Mouse (Mus musculus): Measurements from ENCODE around the gene a.
"Not testable (repeated sequence)": the region's sequence is repeated elsewhere in the genome, so short reads cannot be mapped to it uniquely, and the experiment has no call there.

Gene a

GRCm38 (mm10) chr2:155052681-155053080 is 261.5 kb downstream of the a start:
- no peak for DNase-seq (ENCODE audit: low spot score in 2 of 2)

- DNase-seq (ENCODE audit: low spot score in 2 of 2), result not testable (repeated sequence)
Measured at GRCm38 (mm10) chr2:155053512-155053911, 262.3 kb downstream of the a start.

DNA sequence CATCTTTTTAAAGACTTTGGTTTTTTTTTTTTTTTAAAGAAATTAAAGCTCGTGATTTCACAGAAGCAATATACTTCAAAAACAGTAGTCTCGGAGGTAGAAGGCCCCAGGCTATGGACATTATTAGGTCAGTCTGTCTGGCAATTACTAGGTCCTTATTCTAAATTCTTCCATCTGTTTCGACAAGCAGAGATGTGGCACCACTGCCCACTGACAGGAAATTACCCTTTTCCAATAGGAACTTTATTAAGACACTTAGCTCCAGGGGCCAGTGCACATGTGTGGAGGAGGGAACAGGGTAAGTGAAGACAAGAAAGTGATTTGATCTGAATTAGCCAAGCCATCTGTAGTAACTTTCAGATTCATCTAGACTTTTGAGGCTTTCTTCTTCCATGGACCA is 263.5 kb downstream of the a start:
- DNase-seq (ENCODE audit: low spot score in 2 of 2), result no peak

DNA sequence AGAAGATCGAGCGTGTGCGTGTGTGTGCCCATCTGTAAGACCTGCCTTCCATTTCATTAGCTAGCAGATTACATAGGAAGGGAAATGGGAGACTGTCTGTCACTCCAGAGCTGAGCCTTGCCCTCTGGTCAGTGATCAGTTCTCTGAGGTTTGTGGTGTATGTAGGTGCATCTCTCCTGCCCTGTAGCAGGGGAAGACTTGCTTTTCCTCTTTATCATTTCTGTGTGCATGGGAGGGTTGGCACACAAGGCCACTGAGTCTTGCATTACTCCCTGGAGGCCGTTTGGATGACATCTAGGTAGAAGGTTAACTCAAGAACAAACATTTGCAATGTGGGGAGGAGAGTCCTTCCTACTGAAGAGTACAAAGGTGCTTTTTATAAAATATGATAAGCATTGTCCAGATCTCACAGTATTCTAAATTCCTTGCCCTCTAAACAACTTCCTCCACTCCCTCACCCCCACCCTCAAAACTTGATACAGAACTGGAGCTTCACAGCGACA is 264.9 kb downstream of the a start:
- DNase-seq (ENCODE audit: low spot score in 2 of 2), result no peak

GRCm38 (mm10) chr2:155057361-155057760 is 266.2 kb downstream of the a start:
- no peak for DNase-seq (ENCODE audit: low spot score in 2 of 2)

DNA sequence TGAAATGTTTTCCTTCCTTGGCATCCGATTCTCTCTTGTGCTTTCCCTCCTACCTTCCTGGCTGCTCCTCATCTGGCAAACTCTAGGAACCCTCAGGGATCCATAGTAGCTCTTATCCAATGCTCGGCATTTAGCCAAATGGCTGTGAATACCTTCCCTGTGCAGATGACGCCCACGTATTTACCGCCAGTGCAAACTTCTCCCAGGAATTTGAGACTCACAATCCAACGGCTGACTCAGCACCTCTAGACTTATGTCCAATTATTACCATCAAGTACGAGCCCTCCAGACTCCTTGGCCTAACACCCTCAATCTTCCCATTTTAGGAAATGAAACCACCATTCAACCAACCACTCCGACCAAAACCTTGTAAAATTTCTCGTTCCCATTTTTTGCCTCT is 279.8 kb downstream of the a start:
- no peak for DNase-seq (ENCODE audit: low spot score in 2 of 2)

DNA sequence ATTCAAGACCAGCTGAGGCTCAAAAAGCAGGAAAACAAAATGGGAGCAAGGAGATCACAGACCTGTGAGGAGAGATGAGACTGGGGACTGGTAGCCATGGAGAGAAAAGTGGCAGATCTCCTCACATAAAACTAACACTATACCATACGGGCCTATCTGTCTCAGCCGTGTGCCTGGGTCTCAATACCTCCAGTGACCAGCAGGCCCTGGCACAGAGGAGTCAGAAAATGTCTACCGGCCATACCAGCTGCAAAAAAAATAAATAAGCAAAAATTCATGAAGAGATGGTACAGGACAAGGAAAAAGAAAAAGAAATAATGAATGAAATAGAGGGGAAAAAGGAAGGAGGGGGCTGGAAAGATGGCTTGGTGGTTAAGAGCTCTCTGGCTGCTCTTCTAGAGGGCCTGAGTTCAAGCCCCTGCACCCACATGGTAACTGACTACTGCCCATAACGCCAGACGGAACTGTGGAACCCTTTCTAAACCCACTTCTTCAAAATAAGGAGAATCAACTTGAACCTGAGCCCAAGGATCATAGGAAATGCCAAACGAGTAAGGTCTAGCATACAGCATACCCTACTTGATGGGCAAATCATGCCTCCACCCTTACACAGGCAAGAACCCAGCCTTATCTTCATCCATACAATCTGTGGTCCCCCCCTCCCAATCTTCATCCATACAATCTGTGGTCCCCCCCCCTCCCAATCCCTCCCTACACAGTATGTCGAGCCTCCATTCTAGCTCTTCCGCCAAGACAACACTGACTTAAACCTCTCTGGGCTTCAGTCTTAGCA is 281.3 kb downstream of the a start:
- no peak for DNase-seq (ENCODE audit: low spot score in 2 of 2)

GRCm38 (mm10) chr2:155073347-155073746 is 282.1 kb downstream of the a start:
- no peak for DNase-seq (ENCODE audit: low spot score in 2 of 2)

DNA sequence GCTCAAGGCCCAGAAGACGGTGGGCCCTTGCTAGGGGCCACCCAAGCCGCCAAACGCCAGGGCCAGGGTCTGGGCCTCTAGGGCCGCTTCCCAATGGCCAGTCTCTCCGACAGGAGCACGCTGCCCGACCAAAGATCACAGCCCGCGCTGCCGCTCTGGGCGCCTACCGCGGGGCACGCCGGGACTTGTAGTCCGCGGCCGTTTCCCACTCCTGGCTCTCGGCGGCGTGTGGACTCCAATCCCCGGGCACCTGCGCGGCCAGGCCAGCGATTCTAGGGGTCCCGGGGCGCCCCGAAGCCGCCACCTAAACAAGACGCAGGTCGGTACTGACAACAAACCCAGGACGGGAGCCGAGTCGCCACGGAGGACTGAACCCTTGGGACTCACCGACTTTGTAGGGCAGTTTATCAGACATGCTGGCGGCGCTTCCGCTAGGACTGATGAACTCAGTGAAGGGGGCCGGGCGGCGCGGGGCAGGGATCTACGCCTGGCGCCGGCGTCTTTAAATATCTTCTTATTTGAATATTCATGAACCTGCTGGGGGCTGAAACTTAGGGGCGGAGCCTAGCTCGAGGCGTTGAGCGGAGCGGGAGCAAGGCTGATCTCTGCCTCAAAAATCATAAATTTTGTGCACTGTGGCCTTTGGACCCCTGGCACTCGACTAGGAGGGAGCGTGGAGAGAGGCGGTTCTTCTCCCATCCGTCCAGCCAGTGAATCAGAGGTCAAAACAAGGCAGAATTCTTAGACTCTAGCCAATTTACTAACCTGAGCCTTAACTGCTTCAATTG is 283.0 kb downstream of the a start, which contains the start of gene Ahcy:
TSS of gene Ahcy (minus strand) at position 520 of the 788 bp plus-strand sequence.
- peak; percentile 83 to 93 for DNase-seq (ENCODE audit: low spot score in 2 of 2)

- DNase-seq (ENCODE audit: low spot score in 2 of 2), result peak in 1 of 2 experiments; percentile 28
Measured at GRCm38 (mm10) chr2:155074766-155075330, 283.6 kb downstream of the a start.

DNA sequence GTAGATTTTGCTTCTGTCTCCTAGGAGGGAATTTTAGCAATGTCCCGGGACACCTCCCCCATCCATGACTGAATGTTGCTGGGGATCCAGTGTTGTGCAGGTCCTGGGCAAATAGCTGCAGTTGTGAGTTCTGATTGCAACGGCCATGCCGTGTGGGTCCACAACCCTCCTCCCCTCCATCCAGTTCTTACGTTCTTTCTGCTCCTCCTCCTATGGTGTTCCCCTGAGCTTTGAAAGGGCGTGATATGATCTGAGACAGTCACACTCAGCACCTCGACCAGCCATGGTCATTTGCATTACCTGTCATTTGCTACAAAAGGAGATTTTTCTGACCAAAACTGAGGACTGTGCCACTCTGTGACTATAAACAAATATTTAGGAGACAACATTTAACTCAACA is 284.4 kb downstream of the a start:
- no peak for DNase-seq (ENCODE audit: low spot score in 2 of 2)

GRCm38 (mm10) chr2:155079500-155080178 is 288.4 kb downstream of the a start:
- no peak for DNase-seq (ENCODE audit: low spot score in 2 of 2)

DNA sequence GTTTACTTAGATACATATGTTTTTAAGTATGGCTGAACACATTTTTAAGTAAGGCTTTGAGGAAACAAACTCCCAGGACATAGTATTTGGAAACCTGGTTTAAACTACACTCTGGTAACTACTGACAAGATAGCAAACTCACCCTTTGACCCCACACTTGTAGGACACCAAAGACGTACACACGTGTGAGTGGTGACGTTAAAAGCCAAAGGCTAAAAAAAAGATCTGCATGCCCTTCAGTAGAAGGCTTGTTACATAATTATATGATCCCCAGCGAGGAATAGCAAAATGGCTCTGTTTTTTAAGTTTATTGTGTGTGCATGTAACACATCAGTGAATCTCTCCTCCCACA is 289.0 kb downstream of the a start:
- no peak for DNase-seq (ENCODE audit: low spot score in 2 of 2)

DNA sequence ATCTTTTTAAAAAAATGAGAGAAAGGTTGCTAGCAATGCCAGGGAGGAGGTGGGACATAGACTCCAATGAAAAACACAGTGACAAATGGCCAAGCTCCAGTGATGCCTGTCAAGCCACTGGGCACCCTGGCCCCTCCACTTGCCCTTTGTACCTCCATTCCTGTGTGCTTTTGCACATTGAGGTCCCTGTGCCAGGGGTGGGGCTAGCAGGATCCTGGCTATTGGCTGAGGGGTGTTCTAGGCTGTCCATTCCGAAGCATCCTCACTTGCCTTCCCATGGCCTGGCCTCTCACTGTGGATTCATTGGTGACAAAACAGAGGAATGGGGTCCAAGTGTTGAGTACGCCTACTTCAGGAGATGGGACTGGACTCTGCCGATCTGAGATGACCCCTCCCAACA is 289.9 kb downstream of the a start:
- DNase-seq (ENCODE audit: low spot score in 2 of 2), result no peak

- DNase-seq (ENCODE audit: low spot score in 2 of 2), result peak; percentile 42 to 67
Measured at GRCm38 (mm10) chr2:155082121-155082803, 291.1 kb downstream of the a start.

DNA sequence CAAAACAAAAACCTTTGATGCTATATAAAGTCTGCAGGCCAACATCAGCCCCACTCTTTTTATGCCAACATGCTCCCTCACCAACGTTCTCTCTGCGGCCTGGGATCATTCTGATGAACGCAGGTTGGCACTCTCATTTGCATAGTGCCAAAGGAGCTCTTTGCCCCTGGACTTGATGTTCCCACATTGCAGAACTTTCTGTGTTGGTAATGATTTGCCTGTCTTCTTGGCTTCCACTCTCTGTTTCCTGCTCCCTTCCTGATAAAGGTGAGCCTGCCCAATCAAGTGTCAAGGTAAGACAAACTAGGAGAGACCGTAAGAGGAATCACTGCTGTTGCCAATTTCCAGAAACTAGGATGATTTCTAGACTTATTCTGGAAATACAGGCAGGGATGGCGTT is 293.3 kb downstream of the a start:
- no peak for DNase-seq (ENCODE audit: low spot score in 2 of 2)

GRCm38 (mm10) chr2:155086328-155086727 is 295.1 kb downstream of the a start:
- no peak for DNase-seq (ENCODE audit: low spot score in 2 of 2)

DNA sequence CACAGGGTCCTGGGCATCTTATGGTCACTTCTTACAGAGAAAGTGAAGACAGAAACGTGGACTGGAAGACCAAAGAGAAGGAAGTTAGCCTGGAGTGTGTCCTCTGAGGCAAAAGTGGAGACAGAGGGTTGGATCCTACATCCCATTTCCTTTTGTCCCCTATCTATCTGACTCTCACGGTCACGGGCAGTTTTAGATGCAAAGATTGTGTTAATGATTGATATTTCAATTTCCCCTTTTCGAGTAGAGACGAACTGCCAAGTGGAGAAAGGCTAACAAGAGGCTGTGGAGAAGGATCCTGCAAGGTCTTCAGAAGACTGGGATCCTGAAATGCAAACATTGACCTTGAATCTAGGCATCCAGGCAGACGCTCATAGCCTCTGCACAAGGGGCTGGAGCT is 297.1 kb downstream of the a start:
- no peak for DNase-seq (ENCODE audit: low spot score in 2 of 2)

GRCm38 (mm10) chr2:155090909-155091742 is 299.9 kb downstream of the a start:
- no peak for DNase-seq (ENCODE audit: low spot score in 2 of 2)

GRCm38 (mm10) chr2:155091743-155092075 is 300.5 kb downstream of the a start:
- no peak for DNase-seq (ENCODE audit: low spot score in 2 of 2)

DNA sequence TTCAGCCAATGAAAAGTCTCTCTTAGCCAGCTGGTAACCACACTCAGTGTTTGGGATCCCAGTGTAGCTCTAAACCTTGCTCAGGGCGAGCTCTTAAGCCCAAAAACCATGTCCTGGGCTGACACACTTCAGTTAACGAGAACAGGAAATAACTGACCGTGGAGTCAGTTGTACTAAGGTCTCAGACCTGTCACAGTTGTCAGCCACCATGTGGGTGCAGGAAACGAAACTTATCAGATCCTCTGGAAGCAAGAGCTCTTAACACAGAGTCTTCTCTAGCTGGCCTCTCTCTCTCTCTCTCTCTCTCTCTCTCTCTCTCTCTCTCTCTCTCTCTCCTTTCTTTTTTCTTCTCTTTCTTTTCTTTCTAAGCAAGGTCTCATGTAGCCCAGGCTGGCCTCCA is 302.2 kb downstream of the a start:
- DNase-seq (ENCODE audit: low spot score in 2 of 2), result no peak

Data from urinary bladder, adult 18-20 months (tissue).